Mouse (Mus musculus) neural tube, embryonic 15.5 days (tissue): Measurements from ENCODE around the gene Gmcl1. TPM values are rescaled to one million over a fixed set of nuclear protein-coding genes. Genes with fewer than 3 reads are reported as not detected.

Experiments used
- ATAC-seq: fragments of 200-750 bp; cut with Nextera tagmentation; 2 replicates; pipeline ENCODE4 v1.8.0; 2017; ENCODE audit warnings: mild to moderate bottlenecking, moderate TSS enrichment, moderate library complexity; ENCODE audit not compliant: low FRiP score
- H3K27ac ChIP-seq: fragments of 300-500 bp; sonication (generic); replicated peaks from 2 replicates; pipeline ENCODE4 v1.5.1; 2015; ENCODE audit warnings: mild to moderate bottlenecking, inconsistent platforms
- H3K27me3 ChIP-seq: fragments of 300-500 bp; sonication (generic); replicated peaks from 2 replicates; pipeline ENCODE4 v1.6.1; 2015; ENCODE audit warnings: inconsistent platforms
- H3K36me3 ChIP-seq: fragments of 300-500 bp; sonication (generic); 2 replicates; pipeline ENCODE4 v1.6.1; 2015; ENCODE audit warnings: inconsistent platforms
- H3K4me1 ChIP-seq: fragments of 300-500 bp; sonication (generic); 2 replicates; pipeline ENCODE4 v1.6.1; 2015; ENCODE audit warnings: inconsistent platforms
- H3K4me2 ChIP-seq: fragments of 300-500 bp; sonication (generic); 2 replicates; pipeline ENCODE4 v1.6.1; 2015; ENCODE audit warnings: inconsistent platforms, mild to moderate bottlenecking, moderate library complexity
- H3K4me3 ChIP-seq: fragments of 300-500 bp; sonication (generic); replicated peaks from 2 replicates; pipeline ENCODE4 v1.5.1; 2015; ENCODE audit warnings: mild to moderate bottlenecking, inconsistent platforms
- H3K9ac ChIP-seq: fragments of 300-500 bp; sonication (generic); replicated peaks from 2 replicates; pipeline ENCODE4 v1.6.1; 2015; ENCODE audit warnings: mild to moderate bottlenecking, inconsistent platforms
- H3K9me3 ChIP-seq: fragments of 300-500 bp; sonication (generic); replicated peaks from 2 replicates; pipeline ENCODE4 v1.6.1; 2016; ENCODE audit warnings: inconsistent platforms
- WGBS: fragments of 180-500 bp; shearing (Covaris S2); methylation state at CpG from one replicate; pipeline ENCODE4 v1.1.7; 2015; ENCODE audit warnings: mixed read lengths; 5-methylcytosine and 5-hydroxymethylcytosine counted together
- polyA plus RNA-seq: library from polyadenylated mRNA; unstranded; fragments of >200 nt; fragmentation: Nextera tagmentation; extraction: Ambion mirVana; gene quantifications from 2 replicates; pipeline ENCODE4 v1.2.1, GENCODE M21; 2015

Gene Gmcl1
- polyA plus RNA-seq, 1 experiment from 2014 or later: 41.8 TPM

DNA sequence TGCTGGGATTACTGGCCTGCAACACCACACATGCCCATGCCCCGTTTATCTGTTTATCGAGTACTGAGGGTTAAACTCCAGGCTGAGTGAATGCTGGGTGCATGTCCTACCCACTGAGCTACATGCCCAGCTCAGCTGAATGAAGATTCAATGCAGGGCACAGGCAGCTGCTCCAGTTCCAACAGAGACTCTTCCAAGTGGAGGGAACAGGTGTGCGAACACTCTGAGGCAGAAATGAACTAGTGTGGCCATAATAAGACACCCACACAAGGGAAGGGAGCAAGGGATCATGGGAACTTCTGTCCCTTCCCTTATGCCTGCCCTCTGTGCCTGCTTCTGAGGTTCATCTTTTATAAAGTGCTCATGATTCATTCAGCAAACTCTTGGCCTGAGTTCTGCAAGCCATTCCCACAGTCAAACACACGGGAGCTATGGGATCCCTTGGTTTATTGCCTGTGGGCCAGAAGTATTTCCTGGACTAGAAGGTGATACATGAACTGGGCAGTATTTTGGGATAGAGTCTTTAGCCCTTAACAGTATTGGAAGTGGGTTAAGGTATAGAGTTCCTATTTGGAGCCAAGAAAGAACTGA is 35.1 kb upstream of the Gmcl1 start:
- Histone ChIP-seq H3K27me3 (no peaks in the 10 kb centered on the region), H3K4me2 (no peak overlapping the region)
- 85% methylated on average over 4 of the region's 4 CpGs for WGBS

DNA sequence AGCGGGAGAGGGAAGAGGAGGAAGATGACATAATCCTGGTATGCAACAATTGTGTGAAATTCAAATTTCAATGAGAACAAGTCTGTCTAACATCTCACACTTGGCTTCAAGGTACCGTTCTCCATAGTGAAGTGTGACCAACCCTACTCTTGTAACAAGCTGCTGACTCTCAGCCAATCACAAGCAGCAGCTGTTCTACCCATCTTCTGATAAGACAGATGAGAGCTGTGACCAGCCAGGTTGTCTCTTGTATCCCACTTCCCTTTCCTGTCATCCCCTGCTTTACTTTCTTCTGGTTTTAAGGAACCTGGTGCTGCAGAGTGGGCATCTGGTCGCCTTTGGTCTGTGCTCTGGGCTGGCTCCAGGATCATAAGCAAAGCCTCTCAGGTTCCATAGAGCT is 34.3 kb upstream of the Gmcl1 start:
- no peak for ATAC-seq
- 92% methylated on average over 3 of the region's 3 CpGs for WGBS
- H3K9ac ChIP-seq: no peak overlapping the region

More for the DNA sequence above, 35.1 kb upstream of the Gmcl1 start:
- H3K9me3 ChIP-seq: no peaks in the 10 kb centered on the region
- H3K4me3 ChIP-seq: no peak overlapping the region
- no peak overlapping the region for H3K9ac ChIP-seq
- no peak overlapping the region for H3K27ac ChIP-seq
- no peaks in the 10 kb centered on the region for H3K4me1 ChIP-seq
- H3K36me3 ChIP-seq: no peaks in the 10 kb centered on the region
- no peak for ATAC-seq

GRCm38 (mm10) chr6:86765637-86766059 is 32.5 kb upstream of the Gmcl1 start:
- H3K4me2 ChIP-seq: no peak overlapping the region
- no peaks in the 10 kb centered on the region for H3K27me3 ChIP-seq
- 71% methylated on average over 6 of the region's 6 CpGs for WGBS
- H3K36me3 ChIP-seq: no peaks in the 10 kb centered on the region
- H3K4me1 ChIP-seq: no peaks in the 10 kb centered on the region
- no peak overlapping the region for H3K4me3 ChIP-seq
- H3K9me3 ChIP-seq: no peaks in the 10 kb centered on the region
- no peak for ATAC-seq
- H3K9ac ChIP-seq: no peak overlapping the region
- no peak overlapping the region for H3K27ac ChIP-seq

More for the DNA sequence above, 34.3 kb upstream of the Gmcl1 start:
- H3K4me2 ChIP-seq: no peak overlapping the region
- no peaks in the 10 kb centered on the region for H3K36me3 ChIP-seq
- no peak overlapping the region for H3K4me3 ChIP-seq
- no peaks in the 10 kb centered on the region for H3K4me1 ChIP-seq
- H3K27ac ChIP-seq: no peak overlapping the region
- no peaks in the 10 kb centered on the region for H3K27me3 ChIP-seq
- H3K9me3 ChIP-seq: no peaks in the 10 kb centered on the region

DNA sequence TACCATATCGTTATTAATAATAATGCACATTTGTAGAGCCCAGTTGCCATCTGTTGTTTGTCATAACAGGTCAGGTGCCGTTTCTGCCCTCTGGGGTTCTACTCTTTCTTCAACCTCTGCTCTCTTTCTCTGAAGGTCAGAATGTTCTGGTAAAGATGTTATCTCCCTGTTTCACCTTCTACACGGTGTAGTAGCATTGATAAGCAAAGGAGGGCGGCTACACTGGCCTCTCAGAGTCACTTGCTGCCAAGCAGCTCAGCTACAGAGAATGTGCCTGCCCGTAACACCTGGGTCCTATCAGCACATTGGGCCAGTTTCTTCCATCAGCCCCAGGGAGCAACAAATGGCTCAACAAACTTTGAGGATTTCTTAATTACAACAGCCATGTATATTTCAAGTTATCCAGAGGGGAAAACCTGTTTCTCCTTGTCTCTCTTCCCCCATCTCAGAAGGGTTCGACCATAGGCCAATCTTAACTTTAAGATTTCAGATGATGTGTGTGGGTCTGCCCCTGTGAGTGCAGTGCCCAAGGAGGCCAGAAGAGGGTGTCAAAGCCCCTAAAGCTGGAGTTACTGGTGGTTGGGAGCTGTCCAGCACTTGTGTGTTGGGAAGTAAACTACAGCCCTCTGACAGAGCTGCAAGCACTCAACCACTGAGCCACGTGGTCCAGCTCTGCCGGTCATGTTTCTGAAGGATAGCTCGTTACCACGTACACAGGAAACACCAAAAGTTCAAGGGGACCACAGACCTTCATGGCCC is 21.1 kb upstream of the Gmcl1 start:
- Histone ChIP-seq H3K9ac (no peak overlapping the region), H3K9me3 (no peaks in the 10 kb centered on the region), H3K27me3 (no peaks in the 10 kb centered on the region), H3K4me2 (no peak overlapping the region), H3K4me3 (no peak overlapping the region), H3K27ac (no peak overlapping the region), H3K4me1 (no peaks in the 10 kb centered on the region), H3K36me3 (no peaks in the 10 kb centered on the region)
- whole genome bisulfite sequencing: 94% methylated on average over 10 of the region's 10 CpGs
- ATAC-seq: no peak

DNA sequence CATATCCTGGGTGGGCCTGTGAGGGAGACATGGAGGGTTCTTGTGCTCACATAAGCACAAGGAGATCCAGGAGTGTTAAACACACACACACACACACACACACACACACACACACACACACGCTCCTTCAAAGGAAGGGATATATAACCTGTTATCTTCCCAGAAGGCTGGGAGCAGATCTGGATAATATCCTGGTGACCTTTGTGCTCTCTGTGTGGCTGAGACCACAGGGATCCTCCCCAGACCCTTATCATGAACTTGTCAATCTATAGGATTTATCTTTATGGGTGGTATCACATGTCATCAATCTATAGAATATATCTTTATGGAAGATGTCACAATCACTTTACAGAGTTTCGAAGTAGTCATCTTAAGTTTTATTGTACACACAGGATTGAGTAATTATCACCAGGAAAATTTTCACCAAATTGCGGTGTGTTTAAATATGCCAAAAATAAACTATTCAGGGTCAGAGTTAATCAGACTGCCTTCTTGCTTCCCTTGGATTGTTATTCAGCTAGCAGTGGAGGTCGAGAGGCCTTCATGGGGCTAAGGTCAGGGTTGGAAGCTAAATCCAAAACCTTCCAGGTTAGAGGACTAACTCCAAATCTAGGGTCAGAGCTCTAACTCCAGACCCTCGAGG is 19.8 kb upstream of the Gmcl1 start:
- Histone ChIP-seq H3K4me3 (no peak overlapping the region), H3K9me3 (no peaks in the 10 kb centered on the region), H3K9ac (no peak overlapping the region), H3K4me1 (no peaks in the 10 kb centered on the region), H3K27me3 (no peaks in the 10 kb centered on the region), H3K27ac (no peak overlapping the region), H3K4me2 (no peak overlapping the region), H3K36me3 (no peaks in the 10 kb centered on the region)
- no peak for ATAC-seq
- 85% methylated on average over 5 of the region's 5 CpGs for WGBS

- H3K4me3 ChIP-seq: no peak overlapping the region
- no peaks in the 10 kb centered on the region for H3K4me1 ChIP-seq
- ATAC-seq: no peak
- H3K27me3 ChIP-seq: no peaks in the 10 kb centered on the region
- no peak overlapping the region for H3K9ac ChIP-seq
- no peak overlapping the region for H3K4me2 ChIP-seq
- no peak overlapping the region for H3K27ac ChIP-seq
- H3K36me3 ChIP-seq: no peaks in the 10 kb centered on the region
- H3K9me3 ChIP-seq: no peaks in the 10 kb centered on the region
- 96% methylated on average over 4 of the region's 4 CpGs for WGBS
Measured at GRCm38 (mm10) chr6:86750961-86751360, 17.8 kb upstream of the Gmcl1 start.

DNA sequence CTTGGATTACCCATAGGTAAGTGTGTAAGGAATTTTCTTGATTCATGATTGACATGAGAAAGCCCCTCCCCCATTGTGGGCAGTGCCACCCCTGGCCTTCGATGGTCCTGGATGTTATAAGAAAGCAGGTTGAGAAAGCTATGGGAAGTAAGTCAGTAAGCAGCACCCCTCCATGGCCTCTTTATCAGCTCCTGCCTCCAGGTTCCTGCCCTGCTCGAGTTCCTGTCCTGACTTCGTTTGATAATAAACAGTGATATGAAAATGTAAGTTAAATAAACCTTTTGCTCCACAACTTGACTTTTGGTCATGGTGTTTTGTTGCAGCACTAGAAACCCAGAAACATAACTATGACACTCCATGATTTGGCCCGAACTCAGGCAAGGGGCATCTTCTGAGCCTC is 16.6 kb upstream of the Gmcl1 start:
- H3K9me3 ChIP-seq: no peaks in the 10 kb centered on the region
- H3K27ac ChIP-seq: no peak overlapping the region
- WGBS: 85% methylated on average over 4 of the region's 4 CpGs
- no peaks in the 10 kb centered on the region for H3K36me3 ChIP-seq
- H3K4me2 ChIP-seq: no peak overlapping the region
- no peaks in the 10 kb centered on the region for H3K27me3 ChIP-seq
- no peaks in the 10 kb centered on the region for H3K4me1 ChIP-seq
- no peak overlapping the region for H3K9ac ChIP-seq
- H3K4me3 ChIP-seq: no peak overlapping the region
- no peak for ATAC-seq

GRCm38 (mm10) chr6:86747171-86747570 is 14.0 kb upstream of the Gmcl1 start:
- no peaks in the 10 kb centered on the region for H3K27me3 ChIP-seq
- H3K9ac ChIP-seq: no peak overlapping the region
- H3K9me3 ChIP-seq: no peaks in the 10 kb centered on the region
- no peaks in the 10 kb centered on the region for H3K4me1 ChIP-seq
- 0 out of 2 replicates have a peak, but pooled peaks have one; percentile 31 for ATAC-seq
- H3K36me3 ChIP-seq: no peaks in the 10 kb centered on the region
- no peak overlapping the region for H3K4me3 ChIP-seq
- H3K27ac ChIP-seq: no peak overlapping the region
- H3K4me2 ChIP-seq: no peak overlapping the region

DNA sequence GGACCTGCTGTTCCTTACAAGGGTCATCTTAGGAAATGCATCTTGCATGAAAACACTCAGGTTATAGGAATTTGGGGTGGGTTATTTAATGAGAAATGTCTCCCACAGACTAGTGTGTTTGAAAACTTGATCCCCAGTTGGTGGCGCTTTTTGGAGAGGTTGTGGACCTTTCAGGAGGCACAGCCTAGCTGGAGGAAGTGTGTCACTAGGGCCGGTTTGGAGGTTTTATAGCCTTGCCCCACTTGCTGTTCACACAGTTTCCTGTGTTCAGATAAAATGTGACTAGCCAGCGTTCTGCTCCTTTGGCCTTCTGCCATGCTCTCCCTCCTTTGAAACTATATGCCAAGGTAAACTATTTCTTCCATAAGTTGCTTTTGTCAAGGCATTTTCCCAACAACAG is 7.5 kb upstream of the Gmcl1 start:
- Histone ChIP-seq H3K4me3 (no peak overlapping the region), H3K27ac (no peak overlapping the region), H3K4me2 (no peak overlapping the region), H3K4me1 (no peaks in the 10 kb centered on the region), H3K9me3 (no peaks in the 10 kb centered on the region), H3K36me3 (no peaks in the 10 kb centered on the region), H3K9ac (no peak overlapping the region), H3K27me3 (no peaks in the 10 kb centered on the region)
- ATAC-seq: no peak
- WGBS: 32% methylated on average over 3 of the region's 3 CpGs

DNA sequence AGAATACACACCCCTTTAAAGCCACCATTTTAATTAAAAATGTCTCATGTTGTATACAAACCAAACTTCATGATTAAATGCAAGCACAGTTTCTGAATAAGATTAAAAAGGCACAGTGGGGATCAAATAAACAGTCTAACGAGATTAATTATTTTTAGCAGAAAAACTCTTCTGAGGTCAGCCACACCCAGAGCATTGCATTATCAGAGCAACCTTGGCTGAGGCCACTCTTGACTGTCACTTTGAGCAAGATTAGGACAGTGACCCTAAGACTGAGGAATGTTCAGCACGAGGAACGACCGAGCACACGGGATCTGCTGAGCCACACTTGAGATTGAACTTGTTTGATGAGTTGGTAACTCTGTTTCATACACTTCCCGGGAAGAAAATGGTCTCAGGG is 3.6 kb upstream of the Gmcl1 start:
- H3K27ac ChIP-seq: no peak overlapping the region
- WGBS: 88% methylated on average over 6 of the region's 6 CpGs
- no peak overlapping the region for H3K9ac ChIP-seq
- no peaks in the 10 kb centered on the region for H3K36me3 ChIP-seq
- H3K4me1 ChIP-seq: peaks cover 16% of the 10 kb centered on the region
- no peaks in the 10 kb centered on the region for H3K27me3 ChIP-seq
- no peak overlapping the region for H3K4me2 ChIP-seq
- ATAC-seq: no peak
- H3K9me3 ChIP-seq: no peaks in the 10 kb centered on the region
- no peak overlapping the region for H3K4me3 ChIP-seq

DNA sequence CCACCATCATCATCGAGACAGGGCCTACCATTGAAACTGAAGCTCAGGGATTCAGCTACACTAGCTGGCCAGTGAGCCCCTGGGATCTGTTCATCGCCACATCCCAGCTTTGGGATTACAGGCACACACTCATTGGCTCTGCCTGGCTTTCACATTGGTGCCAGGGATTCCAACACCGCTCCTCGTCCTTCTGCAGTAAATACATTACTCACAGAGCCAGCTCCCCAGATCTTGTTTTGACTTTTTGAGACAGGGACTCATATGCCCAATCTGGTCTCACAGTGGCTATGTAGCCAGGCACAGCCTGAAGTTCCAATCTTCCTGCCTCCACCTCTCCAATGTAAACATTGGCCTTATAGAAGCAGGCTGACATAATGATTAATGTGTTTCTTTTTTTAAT is 3.1 kb upstream of the Gmcl1 start:
- Histone ChIP-seq H3K27me3 (no peaks in the 10 kb centered on the region), H3K4me3 (no peak overlapping the region), H3K9me3 (no peaks in the 10 kb centered on the region), H3K36me3 (no peaks in the 10 kb centered on the region), H3K4me2 (no peak overlapping the region), H3K4me1 (peaks cover 19% of the 10 kb centered on the region), H3K9ac (no peak overlapping the region), H3K27ac (no peak overlapping the region)
- no peak for ATAC-seq
- 81% methylated on average over 4 of the region's 4 CpGs for WGBS
